Mouse (Mus musculus): Measurements from ENCODE around the gene Rnaseh2b.

DNA sequence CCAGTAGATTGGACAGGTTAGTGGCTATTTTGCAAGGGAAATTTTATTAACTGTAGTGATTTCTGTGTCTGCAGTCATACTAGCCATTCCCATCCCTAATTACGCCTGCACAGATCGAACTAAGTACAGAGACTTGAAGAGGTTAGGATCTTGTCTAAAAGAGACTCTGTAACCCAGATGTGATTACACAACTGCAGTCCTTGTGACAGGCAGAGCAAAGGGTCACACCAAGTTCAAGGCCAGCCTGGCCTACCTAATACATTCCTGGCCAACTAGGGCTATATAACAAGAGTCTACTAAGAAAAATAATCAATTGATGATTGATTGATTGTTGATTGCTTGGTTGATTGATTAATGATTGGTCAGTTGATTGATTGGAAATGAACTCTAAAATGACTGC is 43.1 kb upstream of the Rnaseh2b start:
- TF ChIP-seq GABPA (IDR thresholded peaks at IDR 0.05; ENCODE audit: insufficient replicate concordance, low read depth, low read length) (no peak), MAX (IDR thresholded peaks at IDR 0.05; ENCODE audit: low read length) (no peak), POLR2A (IDR thresholded peaks at IDR 0.05; ENCODE audit: low read depth, low read length) (no peak), SIN3A (IDR thresholded peaks at IDR 0.05; ENCODE audit: low read length) (no peak), KAT2A (IDR thresholded peaks at IDR 0.05; ENCODE audit: insufficient replicate concordance, low read length) (no peak), TBP (conservative IDR thresholded peaks at IDR 0.05; ENCODE audit: low read depth, low read length) (no peak), ZNF384 (IDR thresholded peaks at IDR 0.05; ENCODE audit: low read depth, low read length) (no peak), CTCF (conservative IDR thresholded peaks at IDR 0.05 in 1 of 2, IDR thresholded peaks at IDR 0.05 in 1 of 2; ENCODE audit: low read depth in 2 of 2, low read length in 2 of 2) (no peak), MAFK (IDR thresholded peaks at IDR 0.05; ENCODE audit: insufficient replicate concordance, low read length) (no peak)
